Mouse (Mus musculus) stomach, postnatal 0 days (tissue): Measurements from ENCODE around the gene Ccdc142. TPM values are rescaled to one million over a fixed set of nuclear protein-coding genes. Genes with fewer than 3 reads are reported as not detected.

ENCODE experiments used
- ATAC-seq: fragments of 200-750 bp; cut with Nextera tagmentation; 2 replicates; pipeline ENCODE4 v1.8.0; 2017; ENCODE audit not compliant: low FRiP score, low TSS enrichment
- DNase-seq: peaks from one replicate; pipeline ENCODE4 v3.0.0-alpha.2; 2016; ENCODE audit warnings: low spot score
- H3K27ac ChIP-seq: fragments of 300-500 bp; sonication (generic); replicated peaks from 2 replicates; pipeline ENCODE4 v1.5.1; 2014; ENCODE audit warnings: mild to moderate bottlenecking, control low read depth
- H3K27me3 ChIP-seq: fragments of 300-500 bp; sonication (generic); 2 replicates; pipeline ENCODE4 v1.6.1; 2014; ENCODE audit warnings: low read length; ENCODE audit not compliant: control insufficient read depth, insufficient read depth
- H3K36me3 ChIP-seq: fragments of 300-500 bp; sonication (generic); 2 replicates; pipeline ENCODE4 v1.6.1; 2014; ENCODE audit warnings: low read length, mixed read lengths; ENCODE audit not compliant: control insufficient read depth, insufficient read depth
- H3K4me1 ChIP-seq: fragments of 300-500 bp; sonication (generic); replicated peaks from 2 replicates; pipeline ENCODE4 v1.6.1; 2014; ENCODE audit warnings: antibody characterized with exemption; ENCODE audit not compliant: control insufficient read depth, insufficient read depth
- H3K4me2 ChIP-seq: fragments of 300-500 bp; sonication (generic); replicated peaks from 2 replicates; pipeline ENCODE4 v1.6.1; 2014; ENCODE audit warnings: low read depth, mild to moderate bottlenecking, control low read depth, moderate library complexity
- H3K4me3 ChIP-seq: fragments of 300-500 bp; sonication (generic); 2 replicates; pipeline ENCODE4 v1.5.1; 2014; ENCODE audit warnings: low read depth, low read length, control low read depth
- H3K9ac ChIP-seq: fragments of 300-500 bp; sonication (generic); 2 replicates; pipeline ENCODE4 v1.6.1; 2014; ENCODE audit warnings: mild to moderate bottlenecking, low read length, control low read depth, mixed read lengths
- H3K9me3 ChIP-seq: fragments of 300-500 bp; sonication (generic); 2 replicates; pipeline ENCODE4 v1.6.1; 2016; ENCODE audit warnings: low read length; ENCODE audit not compliant: control insufficient read depth
- CTCF ChIP-seq: IDR thresholded peaks from 2 replicates; pipeline ENCODE4 v1.5.1; 2016; ENCODE audit warnings: antibody characterized with exemption, low read depth, mild to moderate bottlenecking, moderate library complexity
- EP300 ChIP-seq: optimal IDR thresholded peaks from 2 replicates; pipeline ENCODE3; 2016; ENCODE audit warnings: antibody characterized with exemption
- WGBS: fragments of 180-500 bp; shearing (Covaris S2); extraction: QIAGEN DNeasy Blood & Tissue Kit; methylation state at CpG from one replicate; pipeline ENCODE4 v1.1.7; 2014; 5-methylcytosine and 5-hydroxymethylcytosine counted together
- polyA plus RNA-seq: library from polyadenylated mRNA; unstranded; fragments of >200 nt; fragmentation: Nextera tagmentation; extraction: Ambion mirVana; gene quantifications from 2 replicates; pipeline ENCODE4 v1.2.1, GENCODE M21; 2015

The Ccdc142 gene
- polyA plus RNA-seq, 1 experiment from 2014 or later: 1.1 TPM

DNA sequence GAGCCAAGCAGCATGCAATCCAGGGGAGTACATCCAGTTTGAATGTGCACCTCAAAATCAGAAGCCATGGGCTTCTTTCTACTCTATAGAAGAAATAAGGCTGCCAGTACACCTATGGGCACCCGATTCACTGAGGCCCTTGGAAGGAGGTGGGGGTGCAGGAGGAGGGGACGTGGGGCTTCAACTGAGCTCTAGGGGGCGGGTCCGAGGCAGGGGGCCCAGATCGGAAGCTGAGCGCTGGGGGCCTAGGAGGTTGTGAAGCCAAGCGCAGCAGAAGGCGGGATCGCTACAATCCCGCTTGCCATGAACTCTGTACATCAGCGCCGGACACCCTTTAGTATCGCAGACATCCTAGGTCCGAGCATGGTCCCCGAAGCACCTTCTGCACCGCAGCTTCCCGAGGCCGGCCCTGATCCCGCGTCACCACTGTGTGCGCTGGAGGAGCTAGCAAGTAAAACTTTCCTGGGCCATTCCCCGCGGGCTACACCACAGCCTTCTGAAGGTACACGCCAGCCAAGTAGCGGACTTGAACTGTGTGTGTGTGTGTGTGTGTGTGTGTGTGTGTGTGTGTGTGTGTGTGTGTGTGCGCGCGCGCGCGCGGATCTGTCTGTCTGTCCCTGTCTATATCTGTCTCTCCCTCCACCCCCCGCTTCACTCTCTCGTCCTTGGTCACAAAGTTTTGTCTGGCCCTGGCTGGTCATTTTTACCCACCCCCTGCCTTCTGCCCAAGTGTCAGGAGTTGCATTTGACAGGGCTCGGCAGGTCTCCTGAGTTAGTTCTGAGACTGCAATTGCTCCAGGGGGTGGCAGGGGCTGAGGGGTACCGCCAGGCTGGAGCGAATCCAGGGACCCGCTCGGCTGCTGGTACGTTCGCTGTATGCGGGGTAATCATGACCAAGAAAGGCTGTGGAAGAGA, 15.0 kb upstream of the Ccdc142 start, which contains the start of gene Lbx2:
TSS of gene Lbx2 (plus strand) at position 247 of the 915 bp plus-strand sequence.
- WGBS: 8% methylated on average over 39 of the region's 42 CpGs
- H3K9ac ChIP-seq: no peak within 1 kb of the TSS
- no peak within 1 kb of the TSS for H3K27ac ChIP-seq
- no peak for TF ChIP-seq EP300
- TF ChIP-seq CTCF: no peak
- peaks cover 26% of the 10 kb centered on the region; the same call in 1 of the 2 replicates for H3K27me3 ChIP-seq
- H3K4me2 ChIP-seq: peak within 1 kb of the TSS; percentile 14; the same call in 1 of the 2 replicates
- DNase-seq (no peak), ATAC-seq (0 out of 2 replicates have a peak, but pooled peaks have one; percentile 6)
- H3K4me3 ChIP-seq: 0 out of 2 replicates have a peak within 1 kb of the TSS, but pooled peaks have one; percentile 2
- no peaks in the 10 kb centered on the region for H3K4me1 ChIP-seq
- no peaks in the 10 kb centered on the region for H3K9me3 ChIP-seq
- no peaks in the 10 kb centered on the region for H3K36me3 ChIP-seq

- Histone ChIP-seq H3K9ac (no peak overlapping the region), H3K4me2 (peak overlapping the region; percentile 23), H3K27me3 (peaks cover 26% of the 10 kb centered on the region; the same call in 1 of the 2 replicates), H3K9me3 (no peaks in the 10 kb centered on the region), H3K36me3 (no peaks in the 10 kb centered on the region), H3K27ac (no peak overlapping the region), H3K4me3 (peak overlapping the region; percentile 2; the same call in 1 of the 2 replicates), H3K4me1 (no peaks in the 10 kb centered on the region)
- no peak for ATAC-seq
- DNase-seq: no peak
- WGBS: 7% methylated on average over 47 of the region's 47 CpGs
- TF ChIP-seq CTCF (no peak), EP300 (no peak)
Observed at GRCm38 (mm10) chr6:83087205-83087925, 14.0 kb upstream of the Ccdc142 start.

GRCm38 (mm10) chr6:83087926-83088260, 13.5 kb upstream of the Ccdc142 start:
- peaks cover 26% of the 10 kb centered on the region; the same call in 1 of the 2 replicates for H3K27me3 ChIP-seq
- no peaks in the 10 kb centered on the region for H3K36me3 ChIP-seq
- H3K4me1 ChIP-seq: no peaks in the 10 kb centered on the region
- H3K9me3 ChIP-seq: no peaks in the 10 kb centered on the region
- no peak overlapping the region for H3K9ac ChIP-seq
- H3K4me2 ChIP-seq: peak overlapping the region; percentile 23; the same call in 1 of the 2 replicates
- ATAC-seq (no peak), DNase-seq (no peak)
- H3K4me3 ChIP-seq: peak overlapping the region; percentile 2; the same call in 1 of the 2 replicates
- WGBS: 16% methylated on average over 9 of the region's 9 CpGs
- TF ChIP-seq CTCF (no peak), EP300 (no peak)
- no peak overlapping the region for H3K27ac ChIP-seq

DNA sequence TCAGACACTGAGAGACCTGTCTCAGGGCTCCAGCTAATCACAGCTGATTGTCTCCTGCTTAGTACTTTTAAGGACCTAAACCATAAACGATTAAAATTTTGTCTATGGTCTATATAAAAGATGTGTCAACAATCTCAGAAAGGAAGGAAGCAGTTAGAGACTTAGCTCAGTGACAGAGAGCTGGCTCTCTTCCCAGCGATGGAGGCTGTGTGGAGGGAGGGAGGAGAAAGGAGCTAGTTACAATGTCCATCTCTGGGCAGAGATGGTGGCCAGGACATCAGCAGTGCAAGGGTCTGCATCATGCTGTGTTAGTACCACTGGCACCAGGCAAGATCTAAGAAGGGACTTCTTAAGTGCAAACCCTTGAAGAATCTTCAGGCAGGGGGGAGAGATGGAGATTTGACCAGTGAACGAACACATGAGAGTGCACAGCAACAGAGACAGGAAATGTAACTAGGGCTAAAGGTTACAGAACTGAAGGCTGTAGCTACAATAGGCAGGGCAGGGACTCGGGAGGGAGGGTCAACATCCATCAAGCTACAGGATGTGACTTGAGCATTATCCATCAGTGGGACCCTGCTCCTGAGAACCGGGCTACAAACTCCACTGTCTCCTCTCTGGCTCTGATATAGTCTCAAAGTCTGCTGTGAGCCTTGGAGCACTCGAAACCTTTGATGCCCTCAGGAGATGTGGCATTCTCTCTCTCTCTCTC, 8.8 kb upstream of the Ccdc142 start:
- Histone ChIP-seq H3K4me2 (no peak overlapping the region), H3K4me3 (no peak overlapping the region), H3K36me3 (no peaks in the 10 kb centered on the region), H3K27ac (no peak overlapping the region), H3K9me3 (no peaks in the 10 kb centered on the region), H3K27me3 (peaks cover 9% of the 10 kb centered on the region; the same call in 1 of the 2 replicates), H3K9ac (no peak overlapping the region), H3K4me1 (no peaks in the 10 kb centered on the region)
- no peak for ATAC-seq
- TF ChIP-seq CTCF: no peak
- no peak for TF ChIP-seq EP300
- no peak for DNase-seq
- 27% methylated on average over 6 of the region's 6 CpGs for WGBS

- Histone ChIP-seq H3K36me3 (no peaks in the 10 kb centered on the region), H3K4me2 (no peak overlapping the region), H3K4me3 (no peak overlapping the region), H3K9ac (no peak overlapping the region), H3K9me3 (no peaks in the 10 kb centered on the region), H3K4me1 (no peaks in the 10 kb centered on the region; the same call in 1 of the 2 replicates), H3K27ac (no peak overlapping the region), H3K27me3 (no peaks in the 10 kb centered on the region)
- DNase-seq (no peak), ATAC-seq (no peak)
- TF ChIP-seq EP300: no peak
- no peak for TF ChIP-seq CTCF
- WGBS: 42% methylated on average over 6 of the region's 6 CpGs
Observed at GRCm38 (mm10) chr6:83095968-83096367, 5.4 kb upstream of the Ccdc142 start.
